Mouse (Mus musculus): ENCODE results near the gene Hs6st3.
"Not testable (repeated sequence)": the region's sequence is repeated elsewhere in the genome, so short reads cannot be mapped to it uniquely, and the experiment has no call there.

Gene Hs6st3

DNA sequence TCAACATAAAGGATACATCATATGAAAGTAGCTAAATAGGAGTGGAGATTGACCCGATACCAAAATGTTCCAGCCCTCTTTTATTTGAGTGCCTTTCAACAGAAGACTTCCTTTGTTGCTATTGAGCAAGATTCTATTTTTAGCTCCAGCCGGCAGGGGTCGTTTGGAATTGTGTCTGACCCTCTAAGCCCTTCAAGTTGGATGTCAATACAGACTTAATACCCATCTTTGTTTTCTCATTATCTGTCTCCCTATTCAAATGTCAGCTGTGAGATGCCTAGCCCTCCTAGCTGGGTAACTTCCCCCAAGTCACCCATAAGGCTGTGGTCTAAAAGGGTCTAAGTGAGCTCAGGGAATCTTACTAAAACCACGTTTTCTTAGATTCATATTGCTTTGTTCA, 312.3 kb downstream of the Hs6st3 start:
- no peak for DNase-seq (ENCODE audit: low read depth, low spot score)

GRCm38 (mm10) chr14:119451594-119451993, 313.5 kb downstream of the Hs6st3 start:
- no peak for DNase-seq (ENCODE audit: low read depth, low spot score)

- no peak for DNase-seq (ENCODE audit: low read depth, low spot score)
These were observed 314.2 kb downstream of the Hs6st3 start for GRCm38 (mm10) chr14:119452382-119452781.

DNA sequence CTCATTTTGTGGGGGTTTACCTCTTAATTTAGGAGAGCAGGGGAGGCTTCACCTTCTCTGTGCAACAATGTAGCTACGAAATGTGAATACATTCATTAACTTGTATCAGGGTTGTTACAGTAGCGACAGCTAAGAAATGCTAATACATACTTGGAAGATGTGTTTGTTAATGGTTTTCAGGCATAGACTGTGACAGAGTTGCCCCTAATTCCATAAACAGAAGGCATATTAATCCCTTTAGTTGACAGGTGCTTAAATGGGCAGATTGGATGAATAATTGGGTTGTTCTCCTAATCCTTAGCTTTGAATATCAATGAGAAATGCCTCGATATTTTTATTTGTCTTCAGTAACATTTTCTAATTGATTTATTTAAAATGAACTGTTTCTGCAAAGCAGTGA, 314.7 kb downstream of the Hs6st3 start:
- no peak for DNase-seq (ENCODE audit: low read depth, low spot score)

DNA sequence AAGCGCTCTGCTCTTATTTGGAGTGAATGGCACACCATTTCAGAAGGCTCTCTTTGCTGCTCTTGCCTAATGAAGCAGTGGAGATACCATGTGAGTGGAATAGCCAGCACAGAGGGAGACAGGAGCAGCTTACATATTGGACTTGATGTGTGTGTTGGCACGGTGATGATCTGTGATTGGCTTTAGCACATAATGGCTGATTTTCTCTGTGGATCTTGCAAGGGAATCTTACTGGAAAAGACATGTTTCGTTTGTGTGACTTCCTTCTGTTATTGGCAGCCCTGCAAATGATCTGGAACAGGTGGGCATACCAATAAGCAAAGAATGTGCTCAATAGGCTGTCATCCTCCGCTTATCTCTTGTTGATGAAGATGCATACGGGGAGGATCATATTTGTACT, 326.2 kb downstream of the Hs6st3 start:
- no peak for DNase-seq (ENCODE audit: low read depth, low spot score)

- DNase-seq (ENCODE audit: low read depth, low spot score) = no peak
These were observed 326.7 kb downstream of the Hs6st3 start for GRCm38 (mm10) chr14:119464883-119465282.

DNA sequence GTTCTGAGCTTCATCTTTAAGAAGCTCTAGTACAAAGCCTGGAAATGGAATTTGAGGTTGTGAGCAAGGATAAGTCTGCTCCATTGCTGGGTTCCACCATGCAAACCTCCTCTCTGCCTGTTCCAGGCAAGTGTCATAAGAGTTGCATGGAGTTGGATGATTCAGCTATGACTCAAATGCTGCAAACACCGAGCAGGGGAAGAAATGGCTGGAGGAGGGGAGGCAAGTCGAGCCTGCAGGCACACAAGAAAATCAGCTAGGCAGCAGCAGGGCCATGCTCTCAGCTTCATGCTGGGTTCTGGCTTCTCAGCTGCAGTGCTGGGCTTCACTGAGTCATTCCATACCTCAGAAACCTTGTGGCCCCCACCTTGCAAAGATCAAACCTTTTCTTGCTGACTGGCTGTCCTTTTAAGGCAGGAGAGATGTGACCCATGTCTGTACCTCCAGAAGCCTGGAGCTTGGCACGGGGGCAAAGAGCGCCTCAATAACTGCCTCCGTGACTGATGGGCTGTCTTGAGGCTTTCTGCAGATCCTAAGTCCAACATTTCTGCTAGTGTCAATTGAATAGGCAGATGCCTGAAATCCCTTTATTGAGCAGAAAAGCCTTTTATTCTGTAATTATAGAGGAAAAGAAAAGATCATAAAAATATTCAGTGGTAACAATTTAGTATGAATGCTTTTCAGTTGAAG, 328.9 kb downstream of the Hs6st3 start:
- DNase-seq (ENCODE audit: low read depth, low spot score) = no peak

DNA sequence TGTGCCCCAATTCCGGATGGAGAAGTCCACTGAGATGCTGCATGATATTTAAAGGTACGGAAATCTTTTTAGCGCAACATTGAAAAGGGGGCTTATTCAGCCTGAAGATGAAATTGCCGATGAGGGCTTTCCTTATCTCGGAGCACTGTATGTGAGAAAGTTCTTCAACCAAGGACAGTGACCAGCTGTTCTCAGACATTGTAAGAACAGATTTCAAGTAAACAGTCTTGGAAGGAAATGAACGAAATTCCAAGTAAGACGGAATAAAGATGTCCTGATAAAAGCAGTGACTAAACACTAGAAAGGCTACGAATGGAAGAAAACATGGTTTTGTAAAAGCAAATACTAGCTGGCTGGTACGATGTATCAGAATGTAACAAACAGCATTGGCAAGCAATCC, 338.4 kb downstream of the Hs6st3 start:
- DNase-seq (ENCODE audit: low read depth, low spot score) = no peak

DNA sequence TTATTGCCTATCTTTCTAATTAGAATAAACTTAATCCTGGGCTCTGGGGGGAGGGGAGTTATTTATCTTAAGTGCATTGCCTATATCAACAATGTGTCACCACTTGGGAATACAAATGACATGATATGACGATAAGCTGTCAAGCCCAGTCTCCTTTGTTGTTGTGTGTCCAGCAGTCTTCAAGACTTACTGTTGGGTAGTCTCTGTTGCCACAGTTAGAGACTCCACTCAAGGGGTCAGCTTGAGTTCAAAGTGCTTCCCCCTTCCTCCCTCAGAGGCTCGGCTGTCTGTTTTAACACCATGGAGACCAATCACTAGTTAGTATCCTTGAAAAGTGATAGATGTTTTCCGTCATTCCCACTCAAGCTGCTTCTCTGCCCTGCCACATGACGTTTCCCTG, 339.7 kb downstream of the Hs6st3 start:
- no peak for DNase-seq (ENCODE audit: low read depth, low spot score)

DNA sequence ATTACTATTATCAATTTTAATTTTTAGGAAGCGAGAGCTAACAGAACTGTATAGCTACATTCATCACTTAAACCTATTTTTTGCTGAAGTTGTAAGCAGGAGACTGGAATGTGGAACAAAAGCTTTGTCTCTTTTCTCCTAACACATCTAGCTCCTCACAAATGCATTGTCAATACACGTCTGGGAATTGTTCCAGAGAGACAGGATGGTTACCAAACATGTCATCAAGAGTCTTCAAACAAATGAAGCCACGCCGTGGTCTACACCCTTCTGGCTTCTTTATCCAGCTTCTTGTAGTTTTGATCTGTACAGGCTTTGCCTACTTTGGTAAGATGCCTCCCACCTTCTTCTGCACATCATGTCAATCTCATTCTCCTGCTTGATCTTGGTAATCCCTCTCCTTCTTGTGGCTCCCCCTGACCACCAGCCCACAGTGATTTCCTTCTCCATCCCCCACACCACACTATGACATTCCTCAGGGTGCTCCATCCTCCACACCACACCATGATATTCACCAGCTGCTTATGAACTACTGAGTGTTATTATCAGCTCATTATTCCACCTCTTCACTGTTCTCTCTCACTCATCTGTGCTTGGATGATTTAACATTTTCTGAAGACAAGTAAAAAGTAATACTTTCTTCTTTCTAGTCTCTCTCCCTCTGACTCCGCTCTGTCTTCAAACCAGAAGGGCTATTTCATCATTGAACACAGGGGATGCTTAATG, 351.0 kb downstream of the Hs6st3 start:
- DNase-seq (ENCODE audit: low read depth, low spot score) = no peak

DNA sequence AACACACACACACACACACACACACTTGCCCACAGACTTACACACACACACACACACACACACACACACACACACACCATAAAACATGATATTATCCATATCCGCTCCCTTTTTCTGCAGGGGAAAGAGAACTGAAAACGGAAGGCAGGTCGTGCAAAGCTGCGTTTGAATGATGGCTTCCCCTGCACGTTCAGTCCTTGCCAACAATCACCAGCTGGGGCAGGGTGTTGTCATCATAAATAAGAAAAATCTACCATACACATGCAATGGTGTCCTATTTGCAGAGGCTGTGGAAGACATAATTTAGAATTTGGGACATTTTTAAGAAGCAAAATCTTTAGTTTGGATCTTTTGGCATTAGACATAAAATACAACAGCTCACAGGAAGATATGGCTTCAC, 382.5 kb downstream of the Hs6st3 start:
- no peak for DNase-seq (ENCODE audit: low read depth, low spot score)

- no peak for DNase-seq (ENCODE audit: low read depth, low spot score)
These were observed 382.9 kb downstream of the Hs6st3 start for GRCm38 (mm10) chr14:119521056-119521455.

DNA sequence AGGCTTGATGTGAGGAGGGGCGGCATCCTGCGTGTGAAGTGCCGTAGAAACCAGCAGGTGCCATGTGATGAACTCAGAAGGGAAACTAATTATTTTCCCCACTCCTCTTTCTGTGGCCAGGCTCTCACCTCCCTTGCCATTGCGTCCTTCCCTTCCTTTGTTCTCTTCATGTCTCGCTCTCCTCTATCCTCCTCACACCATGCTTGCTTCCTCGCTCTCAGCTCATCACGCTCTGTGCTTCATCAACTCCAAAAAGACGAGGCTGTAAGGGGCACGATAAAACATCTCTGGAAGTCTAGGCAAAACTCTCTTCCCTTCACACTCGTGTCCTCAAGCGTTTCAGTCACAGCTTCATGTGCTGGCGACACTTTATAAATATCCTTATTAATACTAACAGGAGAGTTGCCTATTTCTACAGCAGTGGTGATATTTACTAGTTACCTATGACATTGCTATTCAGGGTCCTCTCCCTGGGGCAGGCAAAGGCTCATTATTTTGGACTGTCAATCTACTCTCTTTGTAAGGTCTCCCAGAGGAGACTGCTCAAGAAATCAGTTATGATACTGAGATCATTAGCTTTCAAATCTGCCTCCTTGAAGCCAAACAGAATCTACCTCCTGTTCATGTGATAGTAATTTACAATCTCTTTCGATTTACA, 394.9 kb downstream of the Hs6st3 start:
- DNase-seq (ENCODE audit: low read depth, low spot score) = no peak

- no peak for DNase-seq (ENCODE audit: low read depth, low spot score)
These were observed 402.4 kb downstream of the Hs6st3 start for GRCm38 (mm10) chr14:119540505-119540904.

DNA sequence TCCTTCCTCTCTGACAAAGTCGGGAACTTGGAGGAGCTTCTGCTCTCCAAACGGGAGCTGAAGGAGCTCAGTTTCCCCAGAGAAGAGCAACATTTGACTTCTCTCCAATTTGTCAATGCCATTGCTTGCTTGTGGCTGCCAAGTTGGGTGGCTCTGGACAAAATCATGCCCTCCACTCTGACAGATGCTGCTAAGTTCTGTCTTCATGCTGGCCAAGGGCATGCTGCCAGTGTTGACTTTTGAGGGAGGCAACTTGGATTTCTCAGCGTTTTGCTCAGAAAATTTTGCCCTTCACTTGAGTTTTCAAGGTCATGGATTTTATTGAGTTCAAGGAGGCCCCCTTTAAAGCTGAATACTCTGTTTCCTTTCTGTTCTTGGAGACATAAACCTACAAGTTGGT, 406.5 kb downstream of the Hs6st3 start:
- no peak for DNase-seq (ENCODE audit: low read depth, low spot score)

DNA sequence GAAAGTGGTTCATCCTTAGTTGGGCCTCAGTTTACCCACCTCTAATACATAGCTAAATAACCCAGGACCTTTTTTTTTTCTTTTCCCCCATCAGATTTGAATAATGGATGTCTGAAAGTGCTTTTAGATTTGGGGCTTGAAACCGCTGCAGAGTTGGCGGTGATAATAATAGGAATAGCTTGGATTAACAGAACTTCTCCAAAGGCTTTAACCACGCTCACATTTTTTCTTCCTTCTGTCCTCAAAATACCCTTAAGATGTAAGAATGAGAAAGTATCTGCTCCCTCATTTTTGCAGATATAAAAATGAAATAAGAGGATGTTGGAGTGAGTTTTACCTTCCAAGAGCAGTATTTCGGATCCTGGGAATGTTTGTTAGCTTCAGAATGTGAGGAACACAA, 420.2 kb downstream of the Hs6st3 start:
- DNase-seq (ENCODE audit: low read depth, low spot score) = no peak

DNA sequence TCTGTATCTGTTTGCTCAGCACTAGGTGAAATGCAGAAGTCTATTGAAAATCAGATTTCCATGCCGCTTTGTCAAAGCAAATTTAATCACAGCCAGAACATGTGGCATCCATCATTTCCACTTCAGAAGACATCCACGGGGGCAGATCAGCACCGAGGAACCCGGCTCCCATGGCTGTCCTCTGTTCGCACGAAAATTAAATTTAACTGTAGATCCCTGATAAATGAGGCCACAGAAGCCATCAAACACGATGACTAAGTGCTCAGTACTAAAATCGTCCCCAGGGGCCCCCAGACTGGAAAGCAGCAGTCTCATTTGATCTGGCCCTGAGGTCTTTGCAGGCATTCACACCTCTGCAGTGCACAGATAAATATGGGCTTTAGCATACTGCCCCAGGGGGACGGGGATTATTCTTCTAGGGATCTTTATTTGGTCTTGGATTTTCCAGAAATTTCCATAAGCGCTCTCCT, 443.9 kb downstream of the Hs6st3 start:
- DNase-seq (ENCODE audit: low read depth, low spot score) = peak; percentile 13

GRCm38 (mm10) chr14:119585069-119585468, 446.9 kb downstream of the Hs6st3 start:
- no peak for DNase-seq (ENCODE audit: low read depth, low spot score)

DNA sequence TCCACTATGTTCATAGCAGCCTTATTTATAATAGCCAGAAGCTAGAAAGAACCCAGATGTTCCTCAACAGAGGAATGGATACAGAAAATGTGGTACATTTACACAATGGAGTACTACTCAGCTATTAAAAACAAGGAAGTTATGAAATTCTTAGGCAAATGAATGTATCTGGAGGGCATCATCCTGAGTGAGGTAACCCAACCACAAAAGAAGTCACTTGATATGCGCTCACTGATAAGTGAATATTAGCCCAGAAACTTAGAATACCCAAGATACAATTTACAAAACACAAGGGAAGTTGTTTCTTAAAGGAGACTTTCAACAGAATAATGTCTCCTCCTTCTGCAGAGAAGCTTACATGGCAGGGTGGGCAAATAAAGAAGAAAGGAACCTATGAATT, 449.2 kb downstream of the Hs6st3 start:
- DNase-seq (ENCODE audit: low read depth, low spot score) = not testable (repeated sequence)

DNA sequence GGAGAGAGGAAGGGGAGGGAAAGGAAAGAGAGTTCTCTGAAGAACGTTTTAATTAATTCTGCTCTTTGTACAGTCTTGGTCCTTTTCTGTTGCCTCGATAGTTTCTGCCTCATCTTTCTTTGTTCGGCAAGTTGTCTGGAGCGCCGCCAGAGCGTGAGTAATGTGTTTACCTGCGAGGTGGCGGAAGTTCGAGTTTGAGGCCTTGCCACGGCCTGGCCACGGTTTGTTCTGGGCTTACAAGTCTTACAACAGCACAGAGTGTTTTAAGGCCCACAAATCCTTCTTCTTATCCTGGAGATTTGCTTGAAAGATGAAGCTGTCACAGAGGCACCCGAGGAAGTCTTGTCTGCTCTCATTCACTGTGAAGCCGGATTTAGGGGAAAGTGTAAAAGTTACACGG, 466.2 kb downstream of the Hs6st3 start:
- DNase-seq (ENCODE audit: low read depth, low spot score) = no peak

- no peak for DNase-seq (ENCODE audit: low read depth, low spot score)
These were observed 474.7 kb downstream of the Hs6st3 start for GRCm38 (mm10) chr14:119612793-119613192.

DNA sequence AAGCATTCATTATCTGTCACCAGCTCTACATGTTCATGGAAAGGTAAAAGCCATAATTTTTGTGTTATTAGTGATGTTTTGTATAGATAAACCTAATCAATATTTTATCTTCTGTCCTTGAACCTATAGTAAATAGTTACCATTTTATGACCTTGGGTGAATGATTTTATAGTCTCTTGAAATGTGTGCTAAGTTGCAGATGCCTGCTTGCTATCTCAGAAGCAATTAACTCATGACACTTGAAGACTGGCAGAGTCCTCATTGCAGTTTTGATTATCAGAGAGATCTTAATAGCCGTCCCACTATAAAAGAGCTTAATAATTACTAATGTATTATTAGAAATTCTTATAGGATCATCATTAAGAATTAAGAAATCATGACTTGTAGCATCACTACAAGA, 491.0 kb downstream of the Hs6st3 start:
- DNase-seq (ENCODE audit: low read depth, low spot score) = no peak

DNA sequence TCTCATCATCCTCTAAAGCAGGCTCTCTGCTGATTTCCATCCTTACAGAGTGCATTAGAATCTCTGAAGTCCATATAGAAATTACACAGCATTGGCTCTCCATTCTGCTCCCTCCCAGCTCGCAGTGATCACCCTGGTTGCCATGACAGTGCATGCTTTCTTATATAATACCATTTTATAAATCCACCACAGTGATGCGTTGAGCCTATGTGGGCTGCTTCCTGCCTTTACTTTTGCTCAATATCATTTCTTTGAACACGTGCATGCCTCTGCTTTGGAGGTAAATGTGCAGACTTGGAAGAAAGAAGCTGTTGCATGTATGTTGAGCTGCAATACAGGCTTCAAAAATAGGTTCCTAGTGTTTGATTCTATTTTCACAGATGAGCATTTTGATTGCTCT, 494.9 kb downstream of the Hs6st3 start:
- DNase-seq (ENCODE audit: low read depth, low spot score) = no peak

All from forelimb bud, embryonic 11.5 days (tissue).